Mouse (Mus musculus): ENCODE measurements around the gene Hmga1.

Gene Hmga1

DNA sequence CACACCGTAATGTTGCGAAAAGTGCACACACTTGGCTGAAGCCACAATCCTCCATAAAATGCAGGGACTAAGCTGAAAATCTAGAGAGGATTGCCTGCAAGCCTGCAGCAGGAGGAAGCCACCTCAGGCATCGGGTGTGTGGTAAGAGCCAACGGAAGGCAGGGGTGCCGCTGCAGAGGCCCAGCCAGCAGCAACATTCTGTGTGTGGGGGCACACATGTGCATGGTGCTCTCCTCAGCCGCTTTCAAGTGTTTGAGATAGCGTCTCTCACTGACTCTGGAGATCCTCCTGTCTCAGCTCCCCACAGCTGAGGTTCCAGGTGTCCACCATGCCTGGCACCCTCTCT is 36.2 kb downstream of the Hmga1 start:
- DNase-seq, result no peak

DNA sequence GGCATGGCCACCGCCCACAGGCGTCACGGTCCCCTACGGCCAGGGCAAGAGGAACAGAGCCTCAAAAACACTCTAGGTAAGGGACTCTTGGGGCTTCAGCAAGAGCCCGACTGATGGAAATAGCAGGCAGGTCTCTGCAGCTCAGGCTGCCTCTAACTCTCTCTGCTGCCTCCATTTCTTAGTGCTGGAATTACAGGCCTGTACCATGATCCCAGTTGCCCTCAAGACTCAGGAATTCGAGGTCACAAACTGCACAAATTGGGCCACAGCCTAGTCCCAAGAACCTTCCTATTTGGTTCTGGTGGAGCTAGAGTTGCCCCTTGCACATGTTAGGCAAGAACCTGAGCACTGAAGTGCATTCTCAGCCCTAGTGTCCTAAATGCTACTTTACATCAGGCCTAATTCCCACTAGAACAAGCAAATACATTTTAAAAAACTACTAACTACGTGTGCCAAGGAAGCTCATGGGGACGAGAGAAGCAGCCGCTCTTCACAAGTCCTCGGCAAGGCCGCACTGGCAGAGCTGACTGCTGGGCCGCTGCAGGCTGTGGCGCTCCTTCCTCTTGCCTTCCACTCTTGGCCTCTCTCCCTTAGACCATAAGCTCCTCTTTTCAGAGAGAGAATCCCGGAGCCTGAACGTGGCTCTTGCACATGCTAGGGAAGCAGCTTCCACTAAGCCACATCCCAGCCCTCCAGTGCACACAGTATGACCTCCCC is 39.5 kb downstream of the Hmga1 start:
- no peak for DNase-seq

DNA sequence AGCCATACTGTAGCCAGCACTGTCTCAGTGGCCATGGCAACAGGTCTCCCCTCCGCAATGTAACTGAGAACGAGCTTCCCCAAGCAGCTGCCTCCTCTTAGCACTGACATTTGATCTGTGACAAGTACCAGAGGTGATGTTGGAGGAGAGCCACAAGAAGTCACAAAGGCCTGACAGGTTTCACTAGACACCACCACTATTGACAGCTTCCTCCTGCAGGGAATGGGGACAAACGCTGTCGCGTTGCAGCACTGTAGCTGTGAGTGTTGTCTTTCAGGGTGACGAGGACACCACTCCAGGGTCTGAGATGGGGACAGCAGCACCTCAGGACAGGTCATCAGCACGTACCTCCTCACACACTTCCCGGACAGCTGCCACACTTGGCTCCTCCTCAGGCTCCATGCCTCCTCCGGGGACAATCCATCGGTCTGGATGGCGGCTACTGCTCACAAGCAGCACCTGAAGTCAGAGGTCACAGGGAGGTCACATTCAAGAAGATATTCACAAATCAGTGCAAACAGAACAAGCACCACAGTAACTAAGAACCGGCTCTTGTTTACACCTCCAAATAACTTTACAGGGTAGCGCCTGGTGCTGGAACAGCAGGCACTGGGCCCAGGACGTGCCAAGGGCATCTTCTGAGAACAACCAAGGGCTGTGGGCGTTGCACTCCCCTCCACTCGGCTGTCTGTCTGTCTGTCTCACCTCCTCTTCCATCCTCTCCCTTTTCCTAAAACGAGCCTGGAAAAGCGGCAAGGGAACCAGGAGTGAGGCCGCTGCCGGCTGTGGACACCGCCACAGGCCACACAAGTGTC is 40.3 kb downstream of the Hmga1 start:
- no peak for DNase-seq

DNA sequence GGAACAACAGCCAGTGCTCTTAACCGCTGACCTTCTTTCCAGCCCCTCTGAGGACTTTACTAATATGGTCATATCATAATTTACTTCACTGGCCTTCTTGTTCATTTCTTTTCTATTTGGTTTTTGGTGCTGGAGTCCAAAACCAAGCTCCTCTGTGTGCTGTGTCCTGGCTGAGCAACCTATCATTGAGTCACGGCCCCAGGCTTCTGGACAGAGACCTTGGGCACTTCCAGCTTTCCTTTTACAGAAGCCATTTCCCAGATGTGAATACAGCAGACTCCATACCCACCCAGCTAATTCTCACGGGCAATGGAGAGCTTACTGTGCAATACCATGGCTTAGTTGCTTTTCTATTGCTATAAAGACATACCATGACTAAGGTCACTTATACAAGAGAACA is 44.0 kb downstream of the Hmga1 start:
- no peak for DNase-seq

DNA sequence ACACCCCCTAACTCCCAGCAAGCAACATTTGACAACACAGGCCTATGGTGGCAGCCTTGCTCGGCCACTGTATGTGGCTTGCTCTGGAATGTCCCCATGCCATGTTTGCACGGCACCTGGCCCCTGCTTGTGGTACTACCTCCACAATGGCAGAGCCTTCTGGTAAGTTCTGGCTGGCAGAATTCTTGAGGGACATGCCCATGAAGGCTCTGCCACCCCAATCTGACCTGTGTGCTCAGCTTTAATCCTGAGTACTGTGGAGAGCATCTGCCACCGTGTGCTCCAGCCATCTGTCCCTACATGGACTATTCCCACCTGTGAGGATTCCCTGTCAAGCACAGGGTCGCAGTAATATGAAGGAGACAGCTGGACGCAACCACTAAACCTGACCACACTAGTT is 44.6 kb downstream of the Hmga1 start:
- no peak for DNase-seq

DNA sequence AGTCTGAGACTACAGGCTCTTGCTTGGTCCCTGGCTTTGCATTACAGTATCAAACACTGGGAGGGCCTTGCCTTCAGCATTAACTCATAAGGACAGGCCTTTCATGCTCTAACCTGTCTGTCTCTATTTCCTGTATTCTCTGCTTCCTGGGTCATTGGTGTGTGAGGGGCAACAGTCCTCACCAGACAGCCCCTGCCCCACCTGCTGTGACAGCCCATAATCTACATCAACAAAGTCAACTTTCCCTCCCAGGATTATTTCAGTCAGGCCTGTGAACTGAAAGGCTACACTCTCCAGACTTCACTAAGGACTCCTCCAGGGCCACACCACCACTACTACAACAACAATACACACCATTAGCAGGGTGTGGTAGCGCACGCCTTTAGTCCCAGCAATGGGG is 46.7 kb downstream of the Hmga1 start:
- DNase-seq, result no peak

DNA sequence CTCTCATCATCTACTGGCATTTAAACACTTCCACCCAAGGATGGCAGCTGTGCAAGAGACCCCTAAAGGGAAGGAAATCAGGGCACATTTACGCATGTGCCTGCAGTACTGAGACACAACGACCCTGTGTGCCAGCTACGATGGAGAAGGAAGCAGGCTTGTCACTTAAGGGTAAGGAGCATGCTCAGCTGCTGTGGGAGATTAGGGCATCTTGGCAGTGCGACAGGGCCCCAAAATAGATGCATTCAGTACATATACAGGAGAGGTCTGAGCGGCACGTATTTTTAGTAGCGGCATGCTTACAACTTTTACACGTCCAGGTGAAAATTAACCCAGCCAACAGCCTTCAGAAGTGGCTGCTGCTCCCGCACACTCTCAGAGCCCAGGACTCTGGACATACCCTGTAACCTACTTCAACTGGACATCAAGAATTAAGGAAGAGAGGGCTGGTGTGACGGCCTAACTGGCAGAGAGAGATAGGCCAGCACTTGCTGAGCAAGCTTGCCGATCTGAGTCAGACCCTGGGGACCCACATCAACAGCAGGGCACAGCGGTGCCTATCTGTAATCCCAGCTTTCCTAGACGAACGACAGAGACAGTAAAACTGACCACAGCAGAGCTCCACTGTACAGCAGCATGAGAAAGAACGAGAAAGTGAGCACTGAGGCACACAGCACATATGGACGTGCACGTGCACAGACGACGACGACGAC is 47.4 kb downstream of the Hmga1 start:
- DNase-seq, result no peak

DNA sequence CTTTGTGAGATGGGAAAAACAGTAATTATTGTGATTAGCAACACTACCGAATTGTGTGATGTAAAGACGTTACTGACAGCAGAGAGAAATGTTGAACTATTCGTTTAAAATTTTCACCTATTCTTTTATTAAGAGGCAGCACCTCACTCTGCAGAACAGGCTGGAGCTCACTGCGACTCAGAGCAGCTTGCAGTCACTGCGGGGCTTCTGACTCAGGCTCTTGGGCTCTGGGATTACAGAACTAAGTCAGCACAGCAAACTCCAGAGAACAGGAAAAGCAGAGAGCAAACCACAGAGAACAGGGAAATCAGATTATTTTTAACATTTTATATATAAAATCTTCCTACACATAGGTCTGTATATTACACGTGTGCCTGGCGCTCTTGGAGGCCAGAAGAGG is 53.3 kb downstream of the Hmga1 start:
- no peak for DNase-seq

DNA sequence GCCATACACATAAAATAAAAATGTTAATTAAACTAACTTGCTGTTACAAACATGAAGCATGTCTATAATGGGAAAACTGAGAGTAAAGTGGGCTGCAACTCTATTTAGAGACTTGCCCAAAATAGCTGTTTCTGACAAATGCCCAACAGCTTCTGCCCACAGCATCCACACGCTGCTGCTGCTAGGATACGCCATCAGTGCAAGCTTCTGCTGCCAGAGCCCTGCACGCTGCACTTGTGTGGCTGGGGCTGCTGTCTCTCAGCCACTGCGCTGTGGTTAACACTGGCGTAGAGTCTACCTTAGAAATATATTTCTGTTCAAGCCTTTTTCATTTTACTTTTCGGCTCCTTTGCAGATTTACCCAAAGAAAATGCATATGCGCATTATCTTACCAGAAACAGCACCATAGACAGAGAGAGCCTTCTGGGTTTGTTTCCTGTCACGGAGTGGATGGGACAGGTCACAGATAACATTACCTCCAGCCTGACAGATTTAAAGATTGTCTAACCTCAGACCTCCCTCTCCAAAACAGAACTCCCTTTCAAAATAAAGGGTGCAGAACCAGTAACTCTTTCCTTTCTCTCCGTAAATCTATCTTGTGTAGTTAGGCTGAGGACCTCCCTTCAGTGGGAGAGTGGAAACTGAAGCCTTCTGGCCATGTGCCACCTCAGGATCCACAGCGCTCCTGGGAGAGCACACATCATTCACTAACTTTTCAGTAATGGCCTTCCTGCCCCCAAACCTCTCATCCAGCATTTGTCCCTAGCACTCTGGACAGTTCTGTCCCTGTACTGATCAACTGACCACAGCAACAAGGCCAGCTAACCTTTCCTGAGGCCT is 54.6 kb downstream of the Hmga1 start:
- no peak for DNase-seq

DNA sequence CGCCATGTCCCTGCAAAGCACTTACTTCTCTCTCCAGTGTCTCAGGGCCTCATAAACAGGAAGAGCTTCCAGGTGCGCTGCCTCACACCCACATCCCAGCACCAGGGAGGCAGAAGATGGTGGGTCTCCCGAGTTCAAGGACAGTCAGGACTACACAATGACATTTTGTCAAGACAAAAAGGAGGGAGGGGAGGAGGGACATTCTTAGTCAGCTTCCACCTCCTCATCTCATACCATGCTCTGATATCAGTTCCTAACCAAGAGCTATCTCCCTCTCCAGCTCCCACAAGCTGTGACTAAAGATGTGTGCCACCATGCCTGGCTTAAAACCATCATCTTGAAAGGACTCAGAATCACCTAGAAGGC is 55.2 kb downstream of the Hmga1 start:
- DNase-seq, result no peak

DNA sequence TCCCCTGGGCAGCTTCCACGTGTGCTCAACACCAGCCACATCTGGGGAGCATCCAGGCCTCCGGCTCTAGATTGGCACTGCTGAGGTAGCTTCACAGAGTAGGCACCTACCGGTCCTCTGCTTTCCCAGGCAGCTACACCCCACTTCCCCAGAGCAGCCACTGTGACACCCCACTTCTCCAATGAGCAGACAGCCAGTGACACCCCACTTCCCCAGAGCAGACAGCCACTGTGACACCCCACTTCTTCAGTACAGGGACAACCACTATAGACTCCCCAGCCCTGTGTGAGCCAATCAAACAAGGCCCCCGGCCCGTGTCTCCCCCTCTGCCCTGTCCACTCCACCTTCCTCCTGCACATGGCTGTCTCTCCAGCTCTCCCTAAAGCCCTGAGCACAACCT is 55.7 kb downstream of the Hmga1 start:
- no peak for DNase-seq

DNA sequence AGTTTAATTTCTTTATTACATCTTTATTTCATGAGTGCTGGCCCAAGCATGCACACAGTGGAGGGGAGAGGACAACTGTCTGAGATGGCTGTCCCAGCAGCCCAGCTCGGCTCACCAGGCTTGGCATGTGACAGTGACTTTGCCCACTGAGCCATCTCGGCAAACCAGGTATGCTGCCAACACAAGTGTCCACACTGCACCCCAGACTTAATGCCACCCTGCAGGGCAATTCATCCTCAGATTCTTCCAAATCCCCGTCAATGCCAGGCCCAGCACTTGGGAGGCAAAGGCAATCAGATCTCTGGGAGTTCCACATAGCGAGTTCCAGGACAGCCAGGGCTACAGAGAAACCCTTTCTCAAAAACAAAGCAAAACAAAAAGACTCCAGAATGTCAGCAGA is 56.7 kb downstream of the Hmga1 start:
- DNase-seq, result no peak

All from lung, postnatal 14 days (tissue).